Mouse (Mus musculus) erythroblast, embryonic 14.5 days (primary cell): ENCODE measurements around the gene Armc2. TPM values are rescaled to one million over a fixed set of nuclear protein-coding genes. Genes with fewer than 3 reads are reported as not detected.

ENCODE experiments used
- H3K27me3 ChIP-seq: 2 replicates; pipeline ENCODE4 v1.6.1; 2012; ENCODE audit warnings: inconsistent platforms; ENCODE audit not compliant: control insufficient read depth
- H3K36me3 ChIP-seq: 2 replicates; pipeline ENCODE4 v1.6.1; 2012; ENCODE audit warnings: mild to moderate bottlenecking, inconsistent platforms; ENCODE audit not compliant: control insufficient read depth
- H3K4me1 ChIP-seq: 2 replicates; pipeline ENCODE4 v1.6.1; 2012; ENCODE audit warnings: inconsistent platforms; ENCODE audit not compliant: control insufficient read depth
- H3K4me3 ChIP-seq: replicated peaks from 2 replicates; pipeline ENCODE3; 2012; ENCODE audit warnings: moderate library complexity, mild to moderate bottlenecking, inconsistent platforms
- H3K9me3 ChIP-seq: 2 replicates; pipeline ENCODE4 v1.6.1; 2012; ENCODE audit warnings: low read length, inconsistent platforms, mixed read lengths; ENCODE audit not compliant: control insufficient read depth
- GATA1 ChIP-seq: IDR thresholded peaks from 2 replicates; pipeline ENCODE4 v1.6.1; 2012; ENCODE audit warnings: low read length, inconsistent platforms, mixed read lengths
- TAL1 ChIP-seq: IDR thresholded peaks from 3 replicates; pipeline ENCODE4 v1.6.1; 2012; ENCODE audit warnings: low read length, inconsistent platforms, mixed read lengths
- polyA plus RNA-seq: library from polyadenylated mRNA; stranded (reverse); fragments of >175 nt; gene quantifications from 2 replicates; pipeline ENCODE4 v1.2.3, GENCODE M21; 2012

Armc2 gene
- polyA plus RNA-seq, 1 experiment: not detected

- Histone ChIP-seq H3K36me3 (no peaks in the 10 kb centered on the region; the same call in 1 of the 2 replicates), H3K9me3 (no peaks in the 10 kb centered on the region), H3K4me1 (peaks cover 14% of the 10 kb centered on the region), H3K4me3 (no peak overlapping the region), H3K27me3 (no peaks in the 10 kb centered on the region)
- TF ChIP-seq TAL1 (no peak), GATA1 (no peak)
These were observed 146.7 kb downstream of the Armc2 start for GRCm38 (mm10) chr10:41871564-41871963.

GRCm38 (mm10) chr10:41870101-41870500 lies 148.1 kb downstream of the Armc2 start:
- TF ChIP-seq GATA1: no peak
- Histone ChIP-seq H3K4me1 (peaks cover 14% of the 10 kb centered on the region), H3K27me3 (no peaks in the 10 kb centered on the region), H3K9me3 (no peaks in the 10 kb centered on the region), H3K4me3 (no peak overlapping the region), H3K36me3 (no peaks in the 10 kb centered on the region; the same call in 1 of the 2 replicates)

- Histone ChIP-seq H3K4me3 (no peak overlapping the region), H3K9me3 (no peaks in the 10 kb centered on the region), H3K4me1 (peaks cover 21% of the 10 kb centered on the region), H3K36me3 (no peaks in the 10 kb centered on the region; the same call in 1 of the 2 replicates), H3K27me3 (no peaks in the 10 kb centered on the region)
- TF ChIP-seq GATA1 (no peak), TAL1 (no peak)
These were observed 150.3 kb downstream of the Armc2 start for GRCm38 (mm10) chr10:41867956-41868355.

GRCm38 (mm10) chr10:41866838-41867154 lies 151.4 kb downstream of the Armc2 start:
- Histone ChIP-seq H3K4me1 (peaks cover 15% of the 10 kb centered on the region), H3K36me3 (no peaks in the 10 kb centered on the region), H3K27me3 (no peaks in the 10 kb centered on the region), H3K4me3 (no peak overlapping the region), H3K9me3 (no peaks in the 10 kb centered on the region)
- no peak for TF ChIP-seq TAL1
- no peak for TF ChIP-seq GATA1

GRCm38 (mm10) chr10:41866069-41866837 lies 152.0 kb downstream of the Armc2 start:
- TF ChIP-seq TAL1: no peak
- no peak for TF ChIP-seq GATA1
- H3K36me3 ChIP-seq: no peaks in the 10 kb centered on the region
- no peaks in the 10 kb centered on the region for H3K9me3 ChIP-seq
- H3K4me1 ChIP-seq: peaks cover 12% of the 10 kb centered on the region
- H3K4me3 ChIP-seq: no peak overlapping the region
- H3K27me3 ChIP-seq: no peaks in the 10 kb centered on the region

Other genes with a start within 250 kb of the Armc2 start
- 0.06 and 0.10 TPM in 2 replicates for gene Cep57l1, start 208.6 kb downstream of the Armc2 start, polyA plus RNA-seq
- gene Sesn1, start 208.5 kb downstream of the Armc2 start, polyA plus RNA-seq: 0.38 and 0.50 TPM in 2 replicates